Comparison of ENCODE assay signal across 26 mouse cellular contexts in genomic region chr4:136598268-136598876, GRCm38 (mm10). TPM values are rescaled to one million over a fixed set of nuclear protein-coding genes. Genes with fewer than 3 reads are reported as not detected.
DNase-seq lines count a peak whose midpoint lies in the region; TF ChIP-seq lines count a peak whose summit lies in the region.
"Had no signal": no experiment of that assay in that cellular context is flagged by ENCODE, and none has a peak within 500 bp of the region (broad histone marks: within the 10 kb centered on the region; RNA-seq: fewer than 3 reads in every experiment).

No protein-coding gene starts in this region.

- peak overlapping the region; percentile 19 to 36; a peak in 3 of 4 replicates for H3K4me3 ChIP-seq in ES-E14 (ENCODE audit: insufficient read depth in 1 of 2, low read depth in 1 of 2, low read length in 2 of 2, poor library complexity in 1 of 2, severe bottlenecking in 1 of 2)
- no peak overlapping the region for H3K4me3 ChIP-seq in embryonic facial prominence, embryonic 10.5 days
- H3K4me3 ChIP-seq: embryonic facial prominence, embryonic 13.5 days; forebrain, embryonic 15.5 days; heart, embryonic 13.5 days; limb, embryonic 12.5 days; liver, embryonic 12.5 days; stomach, embryonic 15.5 days had no signal

- 93% methylated on average over 7 of the region's 7 CpGs for WGBS in embryonic facial prominence, embryonic 10.5 days

- DNase-seq in heart, adult 11 months = peak; percentile 82
- no peak for DNase-seq in heart, adult 18-20 months
- DNase-seq in 3T3-L1 (ENCODE audit: low read depth, low spot score) (peak; percentile 80), ES-E14 (ENCODE audit: low read depth, low spot score) (no peak)
- peak; percentile 49 for DNase-seq in brain, adult 2 months (ENCODE audit: low read depth, low spot score)
- DNase-seq in left cerebral cortex, postnatal 4 days = no peak
- DNase-seq in embryonic facial prominence, embryonic 10.5 days (ENCODE audit: low spot score) = no peak
- no peak for DNase-seq in layer of hippocampus, adult 9-11 months
- DNase-seq: cerebellum, adult 9-11 months; kidney, postnatal 36 days; lung, adult 2 months; right cerebral cortex, postnatal 14 days; thymus, adult 18-20 months had no signal

- intact Hi-C loops in left cerebral cortex, postnatal 4 days (cut with DNase I) = no loop called here

- peak overlapping the region; percentile 78; the same call in 1 of the 2 replicates for H3K27ac ChIP-seq in ES-E14 (ENCODE audit: insufficient read depth, low read depth, low read length, poor library complexity, severe bottlenecking)
- H3K27ac ChIP-seq in embryonic facial prominence, embryonic 10.5 days (replicated peaks) = no peak overlapping the region
- H3K27ac ChIP-seq: embryonic facial prominence, embryonic 13.5 days; forebrain, embryonic 15.5 days; heart, embryonic 13.5 days; hindbrain, embryonic 14.5 days; limb, embryonic 12.5 days; liver, embryonic 12.5 days; stomach, embryonic 15.5 days had no signal

- peaks cover 4% of the 10 kb centered on the region; the same call in 1 of the 2 replicates for H3K36me3 ChIP-seq in ES-E14 (ENCODE audit: control insufficient read depth, insufficient read depth, low read length, poor library complexity, severe bottlenecking)
- peaks cover 34% of the 10 kb centered on the region for H3K36me3 ChIP-seq in embryonic facial prominence, embryonic 10.5 days (replicated peaks)
- H3K36me3 ChIP-seq: forebrain, embryonic 15.5 days; heart, embryonic 13.5 days; stomach, embryonic 15.5 days had no signal

- H3K4me1 ChIP-seq in ES-E14 (ENCODE audit: control insufficient read depth in 2 of 2, insufficient read depth in 2 of 2, low read length in 2 of 2, poor library complexity in 1 of 2) = peaks cover 4 to 14% of the 10 kb centered on the region in 2 experiments
- peaks cover 15% of the 10 kb centered on the region for H3K4me1 ChIP-seq in embryonic facial prominence, embryonic 10.5 days

- no peaks in the 10 kb centered on the region for H3K9me3 ChIP-seq in ES-E14 (ENCODE audit: control insufficient read depth, insufficient read depth, low read depth, low read length)
- no peaks in the 10 kb centered on the region for H3K9me3 ChIP-seq in embryonic facial prominence, embryonic 10.5 days
- H3K9me3 ChIP-seq: embryonic facial prominence, embryonic 13.5 days; forebrain, embryonic 15.5 days; heart, embryonic 13.5 days; limb, embryonic 12.5 days; liver, embryonic 12.5 days; stomach, embryonic 15.5 days had no signal

- H3K9ac ChIP-seq in ES-E14 (ENCODE audit: insufficient read depth, low read depth, low read length, poor library complexity, severe bottlenecking) = peak overlapping the region; percentile 47; the same call in 1 of the 2 replicates
- H3K9ac ChIP-seq: embryonic facial prominence, embryonic 13.5 days; forebrain, embryonic 15.5 days; heart, embryonic 13.5 days; hindbrain, embryonic 14.5 days; limb, embryonic 12.5 days; liver, embryonic 12.5 days; stomach, embryonic 15.5 days had no signal

- in situ Hi-C loops in ES-E14 (cut with MboI; ENCODE audit: low sequenced_read_pairs in 2 of 2, unreplicated experiment in 2 of 2) = no loop called here

- H3K27me3 ChIP-seq in embryonic facial prominence, embryonic 10.5 days (replicated peaks; ENCODE audit: low read depth, poor library complexity, severe bottlenecking) = no peaks in the 10 kb centered on the region
- H3K27me3 ChIP-seq: embryonic facial prominence, embryonic 13.5 days; forebrain, embryonic 15.5 days; heart, embryonic 13.5 days; limb, embryonic 12.5 days; liver, embryonic 12.5 days; stomach, embryonic 15.5 days had no signal

TF ChIP-seq in ES-E14, 5 proteins besides CTCF, POLR2A, EP300 and RAD21:
- TF ChIP-seq ZNF384 (IDR thresholded peaks at IDR 0.05; ENCODE audit: low read depth, low read length) (no peak), MAFK (IDR thresholded peaks at IDR 0.05; ENCODE audit: insufficient read depth, low read depth, low read length) (no peak), ZC3H11A (IDR thresholded peaks at IDR 0.05; ENCODE audit: borderline replicate concordance, low read depth, low read length) (no peak), HCFC1 (IDR thresholded peaks at IDR 0.05; ENCODE audit: borderline replicate concordance, insufficient read depth, low read length) (no peak), CHD2 (IDR thresholded peaks at IDR 0.05; ENCODE audit: low read depth, low read length) (no peak)

RNA-seq across cellular contexts. Expression of gene Kdm1a, which starts 4.2 kb away (rescaled TPM):
- 10 to 100 TPM; 28.2 to 30.6 TPM for total RNA-seq in heart, adult 18-20 months (2021)
- 120 and 124 TPM in 2 replicates for total RNA-seq in ES-E14 (2012; rRNA removed)
- total RNA-seq in left cerebral cortex, postnatal 4 days (2021) = 100 to 1,000 TPM; 194 to 205 TPM
- 54.2 and 56.1 TPM in 2 replicates for polyA plus RNA-seq in embryonic facial prominence, embryonic 10.5 days (2016; fragmentation: Nextera tagmentation; extraction: Ambion mirVana)

RNA-seq across cellular contexts. Expression of gene Tex46, which starts 11.9 kb away (rescaled TPM):
- not detected for total RNA-seq in heart, adult 18-20 months (2021)
- total RNA-seq in ES-E14 (2012; rRNA removed) = not detected in 2 replicates
- total RNA-seq in left cerebral cortex, postnatal 4 days (2021) = not detected
- not detected in 2 replicates for polyA plus RNA-seq in embryonic facial prominence, embryonic 10.5 days (2016; fragmentation: Nextera tagmentation; extraction: Ambion mirVana)
- total RNA-seq: heart, postnatal 25 days; layer of hippocampus, postnatal 14 days had no signal
- polyA plus RNA-seq: embryonic facial prominence, embryonic 13.5 days; forebrain, embryonic 15.5 days; heart, embryonic 13.5 days; hindbrain, embryonic 14.5 days; intestine, embryonic 16.5 days; kidney, embryonic 14.5 days; limb, embryonic 12.5 days; liver, embryonic 12.5 days; lung, adult 2 months; neural tube, embryonic 14.5 days; spleen, adult 2 months; stomach, embryonic 15.5 days had no signal

RNA-seq across cellular contexts. Expression of gene Lactbl1, which starts 24.0 kb away (rescaled TPM):
- total RNA-seq in heart, adult 18-20 months (2021) = not detected
- not detected in 2 replicates for total RNA-seq in ES-E14 (2012; rRNA removed)
- under 1 TPM in 1 of 2 experiments, not detected in 1; 0.12 TPM for total RNA-seq in left cerebral cortex, postnatal 4 days (2021)
- not detected in 2 replicates for polyA plus RNA-seq in embryonic facial prominence, embryonic 10.5 days (2016; fragmentation: Nextera tagmentation; extraction: Ambion mirVana)
- total RNA-seq: heart, postnatal 25 days had no signal
- polyA plus RNA-seq: embryonic facial prominence, embryonic 13.5 days; heart, embryonic 13.5 days; intestine, embryonic 16.5 days; kidney, embryonic 14.5 days; limb, embryonic 12.5 days; liver, embryonic 12.5 days; neural tube, embryonic 14.5 days; stomach, embryonic 15.5 days had no signal

Comparison
In these comparisons a context has a peak if more than half of its experiments do, and no peak if none do; other contexts are left out.
1. DNase-seq: peak in heart, adult 11 months (single experiment), 3T3-L1 (single experiment) and brain, adult 2 months (single experiment); none in heart, adult 18-20 months (0 of 2), ES-E14 (single experiment), left cerebral cortex, postnatal 4 days (single experiment), embryonic facial prominence, embryonic 10.5 days (single experiment) and layer of hippocampus, adult 9-11 months (single experiment).